Mouse (Mus musculus): ENCODE measurements around the gene Lifr.

- no peak for TF ChIP-seq CTCF (IDR thresholded peaks at IDR 0.05; ENCODE audit: control insufficient read depth, insufficient read depth, low read length)
- TF ChIP-seq POLR2A (IDR thresholded peaks at IDR 0.05; ENCODE audit: borderline replicate concordance, control insufficient read depth, low read depth, low read length) = no peak
Measured at GRCm38 (mm10) chr15:7140322-7140721, 49.9 kb downstream of the Lifr start.

All from bone marrow, adult 2 months (tissue).